Mouse (Mus musculus) layer of hippocampus, adult 2 months (tissue): ENCODE results near the gene Odc1. TPM values are rescaled to one million over a fixed set of nuclear protein-coding genes. Genes with fewer than 3 reads are reported as not detected.

ENCODE experiments used
- DNase-seq, 2 experiments: peaks; one replicate each; pipeline ENCODE4 v3.0.0; 2022; ENCODE audit warnings: low spot score in 2 of 2
- H3K27ac ChIP-seq: fragments of 200-600 bp; 2 replicates; pipeline ENCODE4 v1.8.1; 2022
- H3K4me3 ChIP-seq: fragments of 200-600 bp; 2 replicates; pipeline ENCODE4 v1.8.1; 2022; ENCODE audit warnings: mild to moderate bottlenecking
- CTCF ChIP-seq: fragments of 200-600 bp; conservative IDR thresholded peaks from 2 replicates; pipeline ENCODE4 v1.8.1; 2022; ENCODE audit warnings: antibody characterized with exemption, mild to moderate bottlenecking, moderate library complexity
- total RNA-seq, 2 experiments: library from RNA; stranded (reverse); gene quantifications; 2 replicates each; pipeline ENCODE4 v1.2.3; 2021

Gene Odc1
- total RNA-seq, 2 experiments from 2014 or later: 78.3 to 80.4 TPM

- DNase-seq: peak; percentile 72 to 90
Observed at GRCm38 (mm10) chr12:17554200-17554951, 9.8 kb downstream of the Odc1 start.

GRCm38 (mm10) chr12:17556430-17557343 is 12.1 kb downstream of the Odc1 start:
- DNase-seq: peak; percentile 75 to 85
- Histone ChIP-seq H3K27ac (peak overlapping the region; percentile 40; the same call in 1 of the 2 replicates), H3K4me3 (peak overlapping the region; percentile 32)
- peak; percentile 94 for TF ChIP-seq CTCF

More at GRCm38 (mm10) chr12:17554200-17554951, 9.8 kb downstream of the Odc1 start:
- peak; percentile 95 for TF ChIP-seq CTCF
- no peak overlapping the region for H3K27ac ChIP-seq
- H3K4me3 ChIP-seq: no peak overlapping the region

GRCm38 (mm10) chr12:17557344-17557966 is 12.9 kb downstream of the Odc1 start:
- TF ChIP-seq CTCF: no peak
- DNase-seq: no peak
- H3K27ac ChIP-seq: peak overlapping the region; percentile 40; the same call in 1 of the 2 replicates
- H3K4me3 ChIP-seq: peak overlapping the region; percentile 32; the same call in 1 of the 2 replicates

DNA sequence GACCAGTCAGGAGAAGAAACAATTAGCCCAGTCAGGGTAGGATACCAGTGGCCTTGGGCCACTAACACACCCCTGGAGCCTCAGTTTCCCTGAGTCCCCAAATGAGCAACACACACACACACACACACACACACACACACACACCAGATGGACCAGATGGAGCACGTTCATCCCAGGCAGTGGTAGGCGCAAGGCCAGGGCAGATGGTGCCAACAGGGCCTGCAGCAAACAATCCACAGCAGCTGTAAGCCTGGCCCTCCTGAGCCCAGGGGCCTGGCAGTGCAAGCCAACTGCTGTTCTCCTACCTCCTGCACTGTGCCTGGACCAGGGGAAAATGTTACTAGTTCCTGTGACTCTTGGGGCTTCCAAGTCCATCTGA is 13.4 kb downstream of the Odc1 start:
- no peak for TF ChIP-seq CTCF
- H3K27ac ChIP-seq: 0 out of 2 replicates have a peak overlapping the region, but pooled peaks have one; percentile 40
- DNase-seq: no peak

DNA sequence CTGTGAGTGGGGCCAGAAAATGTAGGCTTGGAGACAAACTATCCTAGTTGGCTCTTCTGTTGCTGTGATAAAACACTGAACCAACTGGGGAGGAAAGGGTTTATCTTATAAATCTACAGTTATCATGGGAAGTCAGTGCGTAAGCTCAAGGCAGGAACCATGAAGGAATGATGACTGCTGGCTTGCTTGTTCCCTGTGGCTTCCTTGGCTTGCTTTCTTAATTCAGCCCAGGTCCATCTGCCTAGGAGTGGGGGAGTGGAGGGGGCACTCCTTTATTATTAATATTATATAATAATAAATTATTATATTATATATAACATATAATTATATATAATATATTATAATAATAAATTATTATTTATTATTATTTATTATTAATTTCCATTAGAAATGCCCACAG is 17.8 kb downstream of the Odc1 start:
- Histone ChIP-seq H3K27ac (no peak overlapping the region), H3K4me3 (no peak overlapping the region)
- DNase-seq: no peak
- TF ChIP-seq CTCF: no peak

More for the DNA sequence above, 13.4 kb downstream of the Odc1 start:
- H3K4me3 ChIP-seq: no peak overlapping the region

- H3K27ac ChIP-seq: no peak overlapping the region
- H3K4me3 ChIP-seq: no peak overlapping the region
- DNase-seq: no peak
- no peak for TF ChIP-seq CTCF
Observed at GRCm38 (mm10) chr12:17565393-17566045, 20.9 kb downstream of the Odc1 start.

DNA sequence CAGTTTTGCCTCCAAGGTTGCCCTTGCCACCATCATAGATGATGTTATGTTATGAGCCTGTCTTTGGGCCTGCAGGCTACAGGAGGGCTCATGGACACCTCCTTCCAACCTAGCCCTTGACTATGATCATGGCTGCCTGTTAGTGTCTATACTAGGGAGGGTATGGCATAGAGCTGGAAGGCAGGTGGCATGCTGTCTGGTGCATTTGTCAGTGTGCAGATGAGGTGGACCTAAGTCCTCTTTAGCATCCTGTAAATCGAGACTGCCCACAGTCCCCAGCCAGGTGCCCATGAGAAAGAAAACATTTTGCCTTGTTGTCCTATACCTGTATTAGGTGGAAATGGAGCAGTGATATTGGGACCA is 21.4 kb downstream of the Odc1 start:
- Histone ChIP-seq H3K27ac (no peak overlapping the region), H3K4me3 (no peak overlapping the region)
- no peak for TF ChIP-seq CTCF
- DNase-seq: no peak

DNA sequence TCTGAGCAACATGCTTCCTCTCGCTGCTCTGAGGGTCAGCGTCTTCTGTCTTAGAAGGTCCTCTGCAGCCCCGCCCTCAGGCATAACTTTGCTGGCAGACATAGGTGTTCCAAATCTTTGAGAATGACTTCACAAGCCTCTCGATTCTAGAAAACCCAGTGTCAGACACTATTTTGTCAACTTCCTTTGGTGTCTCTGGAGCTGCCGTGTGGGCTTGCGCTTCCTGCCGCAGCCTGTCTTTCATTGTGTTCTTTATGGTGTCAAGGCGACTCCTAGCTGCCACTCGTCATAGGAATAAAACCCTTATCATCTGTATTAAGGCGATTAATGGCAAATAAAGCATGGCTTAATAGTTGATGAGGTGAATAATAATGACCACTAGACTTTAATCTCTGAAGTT is 24.0 kb downstream of the Odc1 start:
- TF ChIP-seq CTCF: no peak
- no peak for DNase-seq

DNA sequence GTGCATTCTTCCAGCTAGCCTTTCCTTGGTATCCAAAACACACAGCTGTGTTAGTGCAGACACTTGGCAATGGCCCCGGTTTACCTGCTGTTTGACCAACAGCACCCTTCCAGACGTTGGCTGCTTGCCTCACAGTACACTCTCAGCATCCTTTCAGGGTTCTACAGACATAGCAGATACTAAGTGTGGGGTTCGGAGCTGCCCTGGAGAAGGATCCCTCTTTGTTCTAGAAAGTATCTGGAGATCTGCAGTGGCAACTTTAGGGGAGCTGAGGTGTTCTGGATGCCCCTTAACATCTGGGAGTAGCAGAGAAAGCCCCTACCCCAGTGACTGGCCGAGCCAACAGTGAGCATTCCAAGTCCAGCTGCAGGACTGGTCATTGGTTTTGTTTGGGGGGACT is 30.0 kb downstream of the Odc1 start:
- DNase-seq: no peak
- TF ChIP-seq CTCF: no peak
- no peak overlapping the region for H3K4me3 ChIP-seq
- H3K27ac ChIP-seq: no peak overlapping the region

More for the DNA sequence above, 24.0 kb downstream of the Odc1 start:
- H3K27ac ChIP-seq: no peak overlapping the region
- no peak overlapping the region for H3K4me3 ChIP-seq

GRCm38 (mm10) chr12:17575156-17575910 is 30.7 kb downstream of the Odc1 start:
- Histone ChIP-seq H3K4me3 (no peak overlapping the region), H3K27ac (no peak overlapping the region)
- DNase-seq: no peak
- no peak for TF ChIP-seq CTCF

- no peak for DNase-seq
- no peak overlapping the region for H3K27ac ChIP-seq
Observed at GRCm38 (mm10) chr12:17576041-17576440, 31.4 kb downstream of the Odc1 start.

DNA sequence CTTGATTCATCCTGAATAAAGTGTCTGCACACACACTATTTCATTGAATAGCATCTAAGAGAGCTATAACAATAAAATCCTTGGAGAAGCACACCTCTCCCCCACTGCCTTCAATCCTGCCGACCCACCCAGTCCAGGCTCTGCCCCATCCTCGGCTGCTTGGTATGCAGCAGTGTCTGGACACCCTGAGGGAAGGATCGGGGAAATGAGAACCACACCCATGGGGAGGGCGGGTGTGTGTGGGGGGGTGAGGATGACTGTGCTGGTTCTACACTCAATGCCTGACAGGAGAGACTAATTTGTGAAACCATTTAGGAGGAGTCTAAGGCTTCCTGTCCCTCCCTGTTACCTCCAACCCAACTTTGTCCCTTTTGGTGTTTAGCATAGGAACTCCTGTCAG is 34.0 kb downstream of the Odc1 start:
- no peak for DNase-seq
- H3K27ac ChIP-seq: no peak overlapping the region
- H3K4me3 ChIP-seq: no peak overlapping the region
- no peak for TF ChIP-seq CTCF

More at GRCm38 (mm10) chr12:17576041-17576440, 31.4 kb downstream of the Odc1 start:
- no peak for TF ChIP-seq CTCF
- H3K4me3 ChIP-seq: no peak overlapping the region; the same call in 1 of the 2 replicates
